Mouse (Mus musculus): Measurements from ENCODE around the gene Klkb1. TPM values are rescaled to one million over a fixed set of nuclear protein-coding genes. Genes with fewer than 3 reads are reported as not detected.

Klkb1 gene
- polyA plus RNA-seq, 1 experiment = 0.19 TPM

DNA sequence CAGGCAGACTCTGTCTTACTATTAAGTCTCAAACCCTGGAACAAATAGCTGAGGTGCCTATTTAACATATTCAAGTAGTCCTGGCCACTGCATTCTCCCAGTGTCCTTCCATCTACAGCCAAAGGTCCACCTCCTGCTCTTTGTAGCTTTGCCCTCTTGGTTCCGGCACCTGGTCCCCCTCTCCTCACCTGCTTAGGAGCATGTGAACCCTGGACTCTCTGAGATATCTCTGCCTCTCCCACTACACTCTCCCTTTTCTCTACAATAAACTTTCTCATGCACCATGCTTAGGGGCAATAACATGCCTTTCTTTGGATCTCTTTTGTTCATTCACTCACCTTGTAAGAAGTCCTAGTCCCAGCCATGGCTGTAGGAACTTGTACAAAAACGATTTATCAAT lies 26.7 kb upstream of the Klkb1 start:
- Histone ChIP-seq H3K4me1 (ENCODE audit: control insufficient read depth, insufficient read depth, low read length) (no peaks in the 10 kb centered on the region), H3K4me3 (replicated peaks; ENCODE audit: extremely low read depth, low read depth, low read length) (no peak overlapping the region)
- TF ChIP-seq POLR2A (IDR thresholded peaks at IDR 0.05; ENCODE audit: borderline replicate concordance, extremely low read depth, low read depth, low read length) = no peak
- TF ChIP-seq CTCF (IDR thresholded peaks at IDR 0.05; ENCODE audit: insufficient read depth, low read length) = no peak
- no peak for DNase-seq
- WGBS = 83% methylated on average over 2 of the region's 2 CpGs

DNA sequence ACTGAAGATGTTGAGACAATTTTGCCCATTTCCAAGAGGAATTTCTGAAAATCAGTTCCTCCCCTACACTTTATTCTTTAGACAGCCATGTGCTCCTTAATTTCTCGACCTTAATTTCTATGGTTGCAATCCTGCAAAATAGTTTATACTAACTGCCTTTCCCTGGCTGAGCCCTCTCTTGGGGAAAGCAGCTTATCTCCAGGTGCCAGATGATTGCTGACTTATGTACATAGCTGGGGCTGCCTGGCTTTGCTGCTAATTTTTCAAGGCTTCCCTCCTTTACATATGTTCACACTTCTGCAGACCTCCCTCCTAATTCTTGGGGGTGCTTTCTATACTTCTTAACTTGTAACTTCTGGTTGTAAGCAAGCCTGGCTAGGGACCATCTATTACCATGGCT lies 26.3 kb upstream of the Klkb1 start:
- DNase-seq = no peak
- H3K4me1 ChIP-seq (ENCODE audit: control insufficient read depth, insufficient read depth, low read length) = no peaks in the 10 kb centered on the region
- TF ChIP-seq POLR2A (IDR thresholded peaks at IDR 0.05; ENCODE audit: borderline replicate concordance, extremely low read depth, low read depth, low read length) (no peak), CTCF (IDR thresholded peaks at IDR 0.05; ENCODE audit: insufficient read depth, low read length) (no peak)
- WGBS = 45% methylated on average over 1 of the region's 1 CpGs
- no peak overlapping the region for H3K4me3 ChIP-seq (replicated peaks; ENCODE audit: extremely low read depth, low read depth, low read length)

DNA sequence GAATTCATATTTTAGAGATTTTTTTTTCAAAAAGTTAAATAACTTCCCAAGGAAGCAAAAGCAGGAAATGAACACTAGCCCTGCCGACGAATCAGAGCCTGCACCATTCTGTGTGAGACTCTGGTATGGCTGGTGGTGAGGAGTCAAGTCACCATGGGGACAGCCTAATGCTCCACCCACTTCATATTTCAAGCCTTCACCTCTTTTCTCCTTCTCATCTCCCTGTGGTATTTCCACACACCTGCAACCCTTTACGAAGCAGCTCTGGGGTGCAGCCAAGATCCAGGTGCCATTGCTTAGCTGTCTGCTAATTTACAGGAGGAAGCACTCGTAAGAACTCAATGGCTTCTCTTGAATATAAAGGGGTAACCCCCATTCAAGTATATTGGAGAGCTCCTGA lies 16.3 kb upstream of the Klkb1 start:
- H3K4me3 ChIP-seq (replicated peaks; ENCODE audit: extremely low read depth, low read depth, low read length) = no peak overlapping the region
- TF ChIP-seq CTCF (IDR thresholded peaks at IDR 0.05; ENCODE audit: insufficient read depth, low read length) = no peak
- TF ChIP-seq POLR2A (IDR thresholded peaks at IDR 0.05; ENCODE audit: borderline replicate concordance, extremely low read depth, low read depth, low read length) = no peak
- no peak for DNase-seq
- WGBS = 65% methylated on average over 4 of the region's 4 CpGs
- no peaks in the 10 kb centered on the region for H3K4me1 ChIP-seq (ENCODE audit: control insufficient read depth, insufficient read depth, low read length)

DNA sequence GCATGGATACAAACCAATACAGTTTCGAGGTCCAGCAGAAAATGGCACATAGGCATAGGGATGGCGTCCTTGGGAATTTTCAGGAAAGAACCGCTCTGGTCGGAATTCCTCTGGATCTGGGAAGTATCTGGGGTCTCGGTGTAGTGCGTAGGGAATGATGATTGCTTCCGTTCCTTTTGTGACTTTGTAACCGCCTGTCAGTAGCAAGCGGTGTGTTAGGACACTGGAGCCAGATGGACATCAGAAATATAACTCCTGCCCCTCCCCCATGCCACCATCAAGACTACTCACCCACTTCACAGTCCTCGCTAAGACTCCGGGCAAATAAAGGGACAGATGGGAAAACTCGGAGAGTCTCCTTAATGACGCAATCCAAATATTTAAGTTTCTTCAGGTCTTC lies 13.7 kb upstream of the Klkb1 start, which contains the start of gene Gm45753:
TSS of gene Gm45753 (minus strand) at position 101 of the 400 bp plus-strand sequence.
- WGBS = 72% methylated on average over 13 of the region's 13 CpGs
- H3K4me3 ChIP-seq (replicated peaks; ENCODE audit: extremely low read depth, low read depth, low read length) = no peak within 1 kb of the TSS

DNA sequence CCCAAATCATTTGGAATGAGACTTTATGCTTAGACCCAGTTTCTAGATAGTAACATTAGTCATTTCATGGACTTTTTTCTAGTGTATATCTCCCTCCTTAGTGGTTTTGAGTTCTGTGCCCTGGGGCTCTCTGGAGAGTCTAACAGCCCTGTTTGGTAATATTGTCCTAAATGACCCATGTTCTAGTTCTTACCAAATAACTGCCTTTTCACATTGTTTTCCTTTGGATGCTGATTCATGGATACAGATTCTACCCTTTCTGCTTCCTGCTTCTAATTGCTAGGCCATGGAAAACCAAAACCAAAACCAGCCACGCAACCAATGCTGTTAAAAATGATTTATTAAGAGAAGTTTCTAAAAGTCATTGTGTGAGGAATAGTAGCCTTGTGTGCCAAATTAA lies 10.8 kb upstream of the Klkb1 start:
- no peak for DNase-seq
- WGBS = 82% methylated on average over 1 of the region's 1 CpGs
- Histone ChIP-seq H3K4me1 (ENCODE audit: control insufficient read depth, insufficient read depth, low read length) (no peaks in the 10 kb centered on the region), H3K4me3 (replicated peaks; ENCODE audit: extremely low read depth, low read depth, low read length) (no peak overlapping the region)
- no peak for TF ChIP-seq POLR2A (IDR thresholded peaks at IDR 0.05; ENCODE audit: borderline replicate concordance, extremely low read depth, low read depth, low read length)
- no peak for TF ChIP-seq CTCF (IDR thresholded peaks at IDR 0.05; ENCODE audit: insufficient read depth, low read length)

More for the DNA sequence above, 13.7 kb upstream of the Klkb1 start, which contains the start of gene Gm45753:
- no peak for DNase-seq
- TF ChIP-seq CTCF (IDR thresholded peaks at IDR 0.05; ENCODE audit: insufficient read depth, low read length) = no peak
- no peaks in the 10 kb centered on the region for H3K4me1 ChIP-seq (ENCODE audit: control insufficient read depth, insufficient read depth, low read length)

DNA sequence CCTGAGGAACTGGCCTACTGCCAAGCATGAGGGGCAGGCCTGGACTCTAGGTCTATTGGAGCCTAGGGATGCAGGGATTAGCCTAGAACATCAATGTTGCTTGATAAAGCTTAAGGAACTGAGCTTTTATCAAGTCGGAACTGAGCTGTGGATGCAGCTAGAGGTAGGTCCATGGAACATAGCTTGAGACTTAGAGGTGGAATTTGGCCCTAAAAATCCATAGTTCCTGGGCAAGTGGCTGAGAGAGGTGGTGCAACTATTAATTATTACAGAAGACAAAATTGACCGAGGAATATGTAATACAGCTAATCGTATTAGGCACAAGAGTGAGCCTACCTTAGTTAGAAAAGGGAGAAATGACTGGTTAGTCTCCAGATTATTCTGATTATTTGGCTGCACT lies 9.7 kb upstream of the Klkb1 start:
- TF ChIP-seq POLR2A (IDR thresholded peaks at IDR 0.05; ENCODE audit: borderline replicate concordance, extremely low read depth, low read depth, low read length) = no peak
- no peak for TF ChIP-seq CTCF (IDR thresholded peaks at IDR 0.05; ENCODE audit: insufficient read depth, low read length)
- WGBS = 90% methylated on average over 3 of the region's 3 CpGs

DNA sequence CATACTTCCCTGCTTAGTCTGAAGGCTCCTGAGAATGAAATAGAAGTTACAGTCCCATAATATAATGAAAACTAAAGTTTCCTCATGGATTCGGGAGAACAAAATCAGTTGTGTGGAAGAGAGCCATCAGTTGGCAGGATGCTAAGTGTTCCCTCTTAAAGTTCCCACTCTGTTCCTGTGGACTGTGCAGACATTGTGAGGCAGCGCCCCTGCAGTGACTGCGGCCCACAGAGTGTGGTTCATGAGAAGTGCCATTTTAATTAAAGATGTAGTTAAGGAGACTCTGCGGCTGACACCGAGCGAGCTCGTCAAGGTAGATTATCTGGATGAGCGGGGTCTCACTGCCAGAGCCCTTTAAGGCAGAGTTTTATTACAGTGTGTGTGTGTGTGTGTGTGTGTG lies 7.7 kb upstream of the Klkb1 start:
- Histone ChIP-seq H3K4me3 (replicated peaks; ENCODE audit: extremely low read depth, low read depth, low read length) (no peak overlapping the region), H3K4me1 (ENCODE audit: control insufficient read depth, insufficient read depth, low read length) (no peaks in the 10 kb centered on the region)
- TF ChIP-seq CTCF (IDR thresholded peaks at IDR 0.05; ENCODE audit: insufficient read depth, low read length) (no peak), POLR2A (IDR thresholded peaks at IDR 0.05; ENCODE audit: borderline replicate concordance, extremely low read depth, low read depth, low read length) (no peak)
- no peak for DNase-seq
- 84% methylated on average over 8 of the region's 8 CpGs for WGBS

More for the DNA sequence above, 9.7 kb upstream of the Klkb1 start:
- Histone ChIP-seq H3K4me3 (replicated peaks; ENCODE audit: extremely low read depth, low read depth, low read length) (no peak overlapping the region), H3K4me1 (ENCODE audit: control insufficient read depth, insufficient read depth, low read length) (no peaks in the 10 kb centered on the region)
- DNase-seq = no peak

DNA sequence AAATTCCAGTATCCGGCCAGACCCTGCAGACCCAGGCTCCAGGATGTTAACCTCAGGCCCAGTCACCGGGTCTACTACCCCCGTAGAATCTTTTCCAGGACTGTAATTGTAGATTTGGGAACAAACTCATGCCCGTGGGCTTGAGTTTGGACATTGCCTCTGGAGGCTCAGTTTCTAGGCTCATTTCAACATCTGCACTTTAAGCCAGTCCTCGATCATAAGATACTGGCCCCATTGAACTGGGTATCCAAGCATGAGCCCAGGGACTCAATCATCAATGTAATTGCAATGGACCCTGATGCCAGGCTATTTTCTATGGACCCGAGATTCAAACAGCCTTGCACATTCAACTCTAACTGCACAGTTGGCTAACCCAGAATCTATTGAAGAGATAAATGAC lies 617 bp upstream of the Klkb1 start:
- no peak overlapping the region for H3K4me3 ChIP-seq (replicated peaks; ENCODE audit: extremely low read depth, low read depth, low read length)
- DNase-seq = no peak
- 72% methylated on average over 6 of the region's 6 CpGs for WGBS
- no peak for TF ChIP-seq POLR2A (IDR thresholded peaks at IDR 0.05; ENCODE audit: borderline replicate concordance, extremely low read depth, low read depth, low read length)
- no peaks in the 10 kb centered on the region for H3K4me1 ChIP-seq (ENCODE audit: control insufficient read depth, insufficient read depth, low read length)

DNA sequence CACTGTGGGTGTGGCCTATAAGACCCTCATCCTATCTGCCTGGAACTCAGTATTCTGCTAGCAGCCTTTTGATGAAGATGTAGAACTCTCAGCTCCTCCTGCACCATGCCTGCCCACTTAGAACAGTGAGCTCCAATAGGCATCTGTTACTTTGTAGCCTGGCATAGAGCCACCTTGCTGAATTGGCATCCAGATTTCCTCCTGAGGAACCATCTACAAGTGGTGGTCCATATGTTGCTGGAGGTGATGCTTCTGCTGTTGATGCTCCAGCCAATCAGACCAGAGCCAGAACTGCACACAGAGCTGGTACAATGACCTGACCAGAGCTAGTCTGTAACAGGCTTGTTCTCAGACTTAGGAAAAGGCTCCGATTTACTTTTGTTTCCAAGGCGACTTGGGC lies 2.9 kb downstream of the Klkb1 start:
- Histone ChIP-seq H3K4me1 (ENCODE audit: control insufficient read depth, insufficient read depth, low read length) (no peaks in the 10 kb centered on the region), H3K4me3 (replicated peaks; ENCODE audit: extremely low read depth, low read depth, low read length) (no peak overlapping the region)
- WGBS = 92% methylated on average over 2 of the region's 2 CpGs
- DNase-seq = no peak
- TF ChIP-seq POLR2A (IDR thresholded peaks at IDR 0.05; ENCODE audit: borderline replicate concordance, extremely low read depth, low read depth, low read length) = no peak
- TF ChIP-seq CTCF (IDR thresholded peaks at IDR 0.05; ENCODE audit: insufficient read depth, low read length) = no peak

DNA sequence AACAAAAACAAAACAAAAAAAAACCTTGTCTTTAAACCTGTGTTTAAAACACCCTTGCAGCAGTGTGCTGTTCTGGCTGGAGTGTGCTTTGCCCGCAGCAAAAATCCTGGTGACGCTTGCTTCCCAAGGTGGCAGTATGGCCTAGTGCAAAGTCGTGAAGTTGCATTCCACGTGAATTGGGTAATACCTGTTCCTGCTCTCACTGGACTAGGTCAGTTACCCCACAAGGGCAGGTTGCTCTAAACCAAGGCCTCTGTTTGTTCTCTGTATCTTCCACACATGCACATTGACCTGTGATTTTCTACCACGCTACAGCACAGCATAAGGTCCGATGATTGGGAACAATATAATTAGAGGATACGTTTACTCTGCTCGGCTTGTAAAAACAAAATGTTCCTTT lies 13.0 kb downstream of the Klkb1 start:
- H3K4me1 ChIP-seq (ENCODE audit: control insufficient read depth, insufficient read depth, low read length) = no peaks in the 10 kb centered on the region
- no peak for DNase-seq
- H3K4me3 ChIP-seq (replicated peaks; ENCODE audit: extremely low read depth, low read depth, low read length) = no peak overlapping the region
- TF ChIP-seq POLR2A (IDR thresholded peaks at IDR 0.05; ENCODE audit: borderline replicate concordance, extremely low read depth, low read depth, low read length) = no peak
- TF ChIP-seq CTCF (IDR thresholded peaks at IDR 0.05; ENCODE audit: insufficient read depth, low read length) = no peak
- WGBS = 75% methylated on average over 8 of the region's 8 CpGs

DNA sequence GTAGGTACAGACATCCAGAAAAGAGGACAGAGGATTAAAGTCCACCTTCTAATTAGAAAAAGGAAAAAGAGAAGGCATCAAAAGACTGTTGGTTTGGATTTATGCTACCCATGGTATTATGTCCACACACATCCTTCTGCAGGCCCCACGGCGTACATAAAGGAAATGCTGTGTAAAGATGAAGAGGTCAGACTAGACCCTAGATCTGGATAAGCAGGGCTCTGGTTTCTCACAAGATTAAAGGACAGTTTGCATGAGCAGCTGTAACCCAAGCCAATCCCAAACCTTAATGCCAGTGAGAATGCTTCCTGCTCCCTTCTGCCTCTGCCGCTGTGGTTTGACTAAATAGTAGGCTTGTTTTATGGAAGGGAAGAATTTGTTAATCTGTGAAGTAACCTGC lies 17.2 kb downstream of the Klkb1 start:
- DNase-seq = no peak
- TF ChIP-seq CTCF (IDR thresholded peaks at IDR 0.05; ENCODE audit: insufficient read depth, low read length) (no peak), POLR2A (IDR thresholded peaks at IDR 0.05; ENCODE audit: borderline replicate concordance, extremely low read depth, low read depth, low read length) (no peak)
- 76% methylated on average over 3 of the region's 3 CpGs for WGBS
- no peak overlapping the region for H3K4me3 ChIP-seq (replicated peaks; ENCODE audit: extremely low read depth, low read depth, low read length)
- no peaks in the 10 kb centered on the region for H3K4me1 ChIP-seq (ENCODE audit: control insufficient read depth, insufficient read depth, low read length)
